Mouse (Mus musculus): Measurements from ENCODE around the gene Il20rb. TPM values are rescaled to one million over a fixed set of nuclear protein-coding genes. Genes with fewer than 3 reads are reported as not detected.

Il20rb gene
- polyA plus RNA-seq, 1 experiment from 2014 or later: 1.3 TPM

DNA sequence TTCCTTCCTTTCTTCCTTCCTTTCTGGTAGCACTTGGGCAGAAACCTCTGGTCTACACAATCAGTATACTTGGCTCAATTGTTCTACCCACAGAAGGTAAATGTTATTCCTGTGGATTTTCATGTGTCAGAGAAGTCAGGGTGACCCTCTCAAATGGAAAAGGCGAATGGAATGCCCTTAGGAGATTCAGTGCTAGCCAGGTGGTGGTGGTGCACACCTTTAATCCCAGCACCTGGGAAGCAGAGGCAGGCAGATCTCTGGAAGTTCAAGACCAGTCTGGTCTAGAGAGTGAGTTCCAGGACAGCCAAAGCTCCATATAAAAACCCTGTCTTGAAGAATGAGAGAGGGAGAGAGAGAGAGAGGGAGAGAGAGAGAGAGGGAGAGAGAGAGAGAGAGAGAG, 16.4 kb downstream of the Il20rb start:
- no peak for ATAC-seq (ENCODE audit: insufficient number of reproducible peaks, insufficient read depth, low FRiP score, low TSS enrichment, low read depth)
- Histone ChIP-seq H3K36me3 (no peaks in the 10 kb centered on the region; the same call in none of the 2 replicates), H3K27me3 (no peaks in the 10 kb centered on the region), H3K4me3 (no peak overlapping the region), H3K27ac (no peak overlapping the region), H3K4me1 (no peaks in the 10 kb centered on the region), H3K9ac (no peak overlapping the region), H3K9me3 (no peaks in the 10 kb centered on the region), H3K4me2 (no peak overlapping the region)
- 65% methylated on average over 1 of the region's 1 CpGs for WGBS

DNA sequence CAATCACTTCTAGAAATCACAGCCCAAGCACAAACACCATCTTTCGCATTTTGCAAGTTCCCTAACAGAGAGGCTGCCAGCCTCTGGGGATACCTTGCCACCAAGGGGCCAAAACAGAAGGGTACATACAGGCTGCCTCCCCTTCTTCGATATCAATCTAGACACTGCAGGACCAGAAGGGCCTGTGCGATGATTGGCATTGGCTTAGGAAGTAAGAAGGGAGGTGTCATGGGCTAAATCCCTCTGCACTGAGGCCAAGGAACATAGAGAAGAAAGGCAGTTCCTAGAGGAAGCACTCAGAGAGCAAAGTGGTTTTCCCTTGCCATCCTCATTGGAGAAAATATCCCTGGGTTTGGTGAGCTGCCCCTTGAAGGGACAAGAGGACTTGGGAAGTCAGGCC, 16.9 kb downstream of the Il20rb start:
- no peaks in the 10 kb centered on the region; the same call in none of the 2 replicates for H3K36me3 ChIP-seq
- no peak overlapping the region for H3K9ac ChIP-seq
- H3K4me3 ChIP-seq: no peak overlapping the region
- WGBS: 89% methylated on average over 3 of the region's 3 CpGs
- ATAC-seq (ENCODE audit: insufficient number of reproducible peaks, insufficient read depth, low FRiP score, low TSS enrichment, low read depth): no peak
- H3K27me3 ChIP-seq: no peaks in the 10 kb centered on the region
- H3K4me1 ChIP-seq: no peaks in the 10 kb centered on the region
- no peak overlapping the region for H3K4me2 ChIP-seq
- H3K9me3 ChIP-seq: no peaks in the 10 kb centered on the region
- no peak overlapping the region for H3K27ac ChIP-seq

DNA sequence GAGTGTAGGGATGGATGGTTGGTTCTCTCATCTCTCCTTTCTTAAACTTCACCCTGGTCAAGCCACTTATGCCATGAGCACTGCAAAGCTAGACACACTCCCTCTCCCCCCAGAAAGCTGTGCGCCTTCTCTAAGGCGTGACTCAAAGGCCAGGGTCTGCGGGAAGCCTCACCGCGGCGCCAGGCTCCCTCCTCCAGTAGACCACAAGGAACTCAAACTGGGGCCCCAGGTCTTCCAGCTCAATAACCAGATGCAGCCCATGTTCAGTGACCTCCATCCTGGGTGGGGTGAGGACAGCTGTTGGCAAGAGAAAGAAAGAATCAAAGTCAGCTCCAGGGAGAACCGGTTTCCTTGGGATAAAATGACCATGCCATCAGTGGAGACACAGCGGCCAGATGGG, 18.4 kb downstream of the Il20rb start:
- no peak overlapping the region for H3K4me3 ChIP-seq
- no peak overlapping the region for H3K4me2 ChIP-seq
- WGBS: 96% methylated on average over 8 of the region's 8 CpGs
- H3K27me3 ChIP-seq: no peaks in the 10 kb centered on the region
- H3K27ac ChIP-seq: no peak overlapping the region
- no peaks in the 10 kb centered on the region for H3K4me1 ChIP-seq
- ATAC-seq (ENCODE audit: insufficient number of reproducible peaks, insufficient read depth, low FRiP score, low TSS enrichment, low read depth): no peak
- H3K9me3 ChIP-seq: no peaks in the 10 kb centered on the region
- H3K9ac ChIP-seq: no peak overlapping the region
- no peaks in the 10 kb centered on the region; the same call in none of the 2 replicates for H3K36me3 ChIP-seq

DNA sequence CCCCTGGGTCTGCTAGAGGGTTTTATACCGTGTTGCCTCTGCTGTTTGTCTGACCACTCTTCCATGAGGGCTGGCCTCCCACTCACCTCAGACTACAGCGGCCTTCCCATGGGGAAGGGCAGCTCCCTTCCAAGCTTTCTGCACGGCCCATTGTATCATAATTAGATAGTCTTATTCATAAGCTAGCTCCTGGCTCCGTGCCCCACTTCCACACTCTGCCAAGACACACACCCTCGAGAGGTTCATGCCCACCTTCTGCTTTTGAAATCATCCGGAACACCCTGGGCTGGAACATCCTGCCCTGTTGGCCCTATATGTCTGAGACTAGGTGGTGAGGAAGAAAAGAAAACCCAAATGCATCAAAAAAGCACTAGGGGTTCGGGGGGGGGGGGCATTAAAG, 18.9 kb downstream of the Il20rb start:
- no peaks in the 10 kb centered on the region for H3K27me3 ChIP-seq
- 81% methylated on average over 7 of the region's 7 CpGs for WGBS
- no peak overlapping the region for H3K9ac ChIP-seq
- no peaks in the 10 kb centered on the region for H3K9me3 ChIP-seq
- no peak overlapping the region for H3K4me3 ChIP-seq
- no peaks in the 10 kb centered on the region for H3K4me1 ChIP-seq
- no peak overlapping the region for H3K27ac ChIP-seq
- ATAC-seq (ENCODE audit: insufficient number of reproducible peaks, insufficient read depth, low FRiP score, low TSS enrichment, low read depth): no peak
- no peak overlapping the region for H3K4me2 ChIP-seq
- no peaks in the 10 kb centered on the region; the same call in none of the 2 replicates for H3K36me3 ChIP-seq

DNA sequence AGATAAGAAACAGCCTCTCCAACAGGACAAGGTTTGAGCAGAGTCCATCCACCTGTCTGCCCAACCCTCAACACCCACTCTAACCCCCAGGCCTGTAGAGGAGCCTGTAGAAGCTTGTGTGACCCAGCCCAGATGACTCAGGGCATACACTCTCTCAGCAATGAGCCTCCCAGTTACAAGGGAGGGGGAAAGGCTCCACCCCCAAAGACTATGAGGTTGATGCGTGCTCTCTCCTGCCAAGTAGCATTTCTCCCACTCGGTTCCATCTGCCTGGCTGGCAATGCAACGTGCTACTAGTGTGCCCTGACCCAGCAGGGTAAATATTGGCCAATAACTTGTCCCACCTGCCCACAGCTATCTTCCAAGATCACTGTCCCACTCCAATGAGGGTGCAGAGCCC, 19.8 kb downstream of the Il20rb start:
- H3K4me1 ChIP-seq: no peaks in the 10 kb centered on the region
- no peak overlapping the region for H3K4me3 ChIP-seq
- H3K9ac ChIP-seq: no peak overlapping the region
- no peaks in the 10 kb centered on the region; the same call in none of the 2 replicates for H3K36me3 ChIP-seq
- H3K27ac ChIP-seq: no peak overlapping the region
- no peaks in the 10 kb centered on the region for H3K27me3 ChIP-seq
- 81% methylated on average over 3 of the region's 3 CpGs for WGBS
- H3K4me2 ChIP-seq: no peak overlapping the region
- ATAC-seq (ENCODE audit: insufficient number of reproducible peaks, insufficient read depth, low FRiP score, low TSS enrichment, low read depth): no peak
- no peaks in the 10 kb centered on the region for H3K9me3 ChIP-seq

DNA sequence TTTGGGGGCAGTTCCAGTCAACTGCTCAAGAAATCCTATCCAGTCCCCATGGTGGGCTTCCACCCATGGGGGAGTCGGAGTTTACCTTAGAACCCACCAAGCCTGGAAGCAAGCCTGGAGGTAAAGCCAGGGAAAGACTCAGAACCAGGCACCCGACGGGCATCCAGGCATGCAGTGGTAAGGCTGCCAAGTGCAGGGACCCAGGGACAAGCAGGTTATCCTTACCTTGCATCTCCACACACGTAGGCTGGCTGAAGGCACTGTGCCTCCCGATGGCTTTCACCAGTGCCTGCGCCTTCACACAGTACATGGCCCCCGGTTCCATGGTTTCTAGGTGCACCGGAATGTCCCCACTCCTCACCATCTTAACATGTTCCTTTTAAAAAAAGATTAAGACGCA, 20.6 kb downstream of the Il20rb start:
- Histone ChIP-seq H3K4me3 (no peak overlapping the region), H3K36me3 (no peaks in the 10 kb centered on the region; the same call in none of the 2 replicates), H3K9ac (no peak overlapping the region), H3K27ac (no peak overlapping the region), H3K9me3 (no peaks in the 10 kb centered on the region), H3K4me1 (no peaks in the 10 kb centered on the region), H3K4me2 (no peak overlapping the region), H3K27me3 (no peaks in the 10 kb centered on the region)
- WGBS: 91% methylated on average over 9 of the region's 9 CpGs
- ATAC-seq (ENCODE audit: insufficient number of reproducible peaks, insufficient read depth, low FRiP score, low TSS enrichment, low read depth): no peak

DNA sequence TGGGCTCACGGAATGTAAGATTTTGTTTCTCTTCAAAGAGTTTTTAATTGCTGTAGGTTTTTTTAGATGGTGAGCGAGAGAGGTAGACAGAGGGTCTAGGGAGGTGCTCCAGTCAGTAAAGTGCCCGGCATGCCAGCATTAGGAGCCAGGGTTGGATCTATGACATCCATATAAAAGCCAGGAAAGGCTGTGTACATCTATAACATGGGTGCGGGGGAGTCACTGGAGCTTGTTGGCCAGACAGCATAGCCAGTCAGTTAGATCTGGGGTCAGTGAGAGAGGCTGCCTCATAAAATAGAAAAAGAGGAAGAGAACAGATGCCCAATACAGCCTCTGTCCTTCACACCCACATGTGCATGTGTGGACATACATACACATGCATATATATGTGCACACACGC, 21.2 kb downstream of the Il20rb start:
- H3K36me3 ChIP-seq: peaks cover 3% of the 10 kb centered on the region
- no peak overlapping the region for H3K27ac ChIP-seq
- no peaks in the 10 kb centered on the region for H3K4me1 ChIP-seq
- H3K9me3 ChIP-seq: no peaks in the 10 kb centered on the region
- H3K27me3 ChIP-seq: no peaks in the 10 kb centered on the region
- H3K4me2 ChIP-seq: no peak overlapping the region
- WGBS: 95% methylated on average over 5 of the region's 5 CpGs
- H3K9ac ChIP-seq: no peak overlapping the region
- ATAC-seq (ENCODE audit: insufficient number of reproducible peaks, insufficient read depth, low FRiP score, low TSS enrichment, low read depth): no peak
- no peak overlapping the region for H3K4me3 ChIP-seq

DNA sequence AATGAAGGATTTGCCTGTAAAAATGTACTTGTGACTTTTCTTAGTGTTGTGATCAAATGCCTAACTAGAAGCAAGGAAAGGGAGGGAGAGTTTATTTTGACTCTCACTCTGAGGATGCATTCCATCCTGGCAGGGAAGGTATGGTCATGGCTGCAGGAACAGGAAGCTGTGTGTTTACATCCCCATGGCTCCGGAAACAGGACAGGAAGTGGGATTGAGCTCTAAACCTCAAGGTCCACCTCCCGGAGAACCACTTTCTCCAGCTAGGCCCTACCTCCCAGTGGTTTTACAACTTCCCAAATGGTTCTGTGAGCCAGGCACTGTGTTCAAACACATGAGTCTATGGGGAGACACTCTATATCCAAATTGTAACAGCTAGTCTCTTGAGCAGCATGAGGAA, 22.8 kb downstream of the Il20rb start:
- WGBS: 64% methylated on average over 2 of the region's 2 CpGs
- H3K9ac ChIP-seq: no peak overlapping the region
- H3K4me3 ChIP-seq: no peak overlapping the region
- H3K27me3 ChIP-seq: no peaks in the 10 kb centered on the region
- H3K4me2 ChIP-seq: no peak overlapping the region
- no peak for ATAC-seq (ENCODE audit: insufficient number of reproducible peaks, insufficient read depth, low FRiP score, low TSS enrichment, low read depth)
- peaks cover 4% of the 10 kb centered on the region for H3K36me3 ChIP-seq
- H3K4me1 ChIP-seq: no peaks in the 10 kb centered on the region
- no peak overlapping the region for H3K27ac ChIP-seq
- no peaks in the 10 kb centered on the region for H3K9me3 ChIP-seq

DNA sequence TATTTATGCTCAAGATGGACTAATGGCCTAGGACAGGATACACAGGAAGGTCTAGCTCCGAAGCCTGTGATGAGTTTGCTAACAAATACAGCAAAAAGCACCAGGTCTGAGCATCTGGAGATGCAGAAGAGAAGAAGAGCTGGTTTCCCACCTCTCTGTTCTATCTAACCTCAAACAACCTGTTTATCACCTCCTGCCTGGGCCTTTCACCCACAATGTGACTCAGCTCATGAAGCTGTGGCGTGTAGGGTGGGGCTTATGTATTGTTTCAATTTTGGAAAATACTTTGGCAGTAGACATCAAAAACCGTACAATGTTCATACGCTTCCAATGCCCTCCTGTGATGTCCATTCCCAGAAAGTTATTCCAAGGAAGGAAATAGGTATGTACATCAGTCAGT, 24.5 kb downstream of the Il20rb start:
- no peak overlapping the region for H3K4me3 ChIP-seq
- H3K27ac ChIP-seq: no peak overlapping the region
- H3K4me1 ChIP-seq: no peaks in the 10 kb centered on the region
- peaks cover 4% of the 10 kb centered on the region for H3K36me3 ChIP-seq
- H3K9ac ChIP-seq: no peak overlapping the region
- ATAC-seq (ENCODE audit: insufficient number of reproducible peaks, insufficient read depth, low FRiP score, low TSS enrichment, low read depth): no peak
- no peak overlapping the region for H3K4me2 ChIP-seq
- WGBS: 91% methylated on average over 4 of the region's 4 CpGs
- H3K9me3 ChIP-seq: no peaks in the 10 kb centered on the region
- no peaks in the 10 kb centered on the region for H3K27me3 ChIP-seq

DNA sequence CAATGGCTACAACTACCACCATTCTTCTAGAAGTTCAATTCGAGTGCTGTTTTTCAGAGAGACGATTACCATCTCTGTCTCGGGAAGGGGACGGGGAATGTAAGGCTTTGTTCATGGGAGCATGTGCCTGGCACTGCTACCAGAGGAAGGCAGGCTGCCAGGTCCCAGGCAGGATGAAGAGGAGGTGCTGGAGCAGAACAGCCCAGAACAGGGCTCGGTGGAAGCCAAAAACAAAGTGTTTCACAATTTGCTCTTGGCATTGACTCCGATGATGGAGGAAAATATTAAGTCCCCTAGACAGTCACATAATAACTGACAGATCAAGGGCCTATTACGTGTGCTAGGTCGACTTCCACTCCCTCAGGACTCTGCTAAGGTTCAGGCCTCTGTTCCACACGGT, 24.9 kb downstream of the Il20rb start:
- peaks cover 4% of the 10 kb centered on the region for H3K36me3 ChIP-seq
- 82% methylated on average over 9 of the region's 9 CpGs for WGBS
- no peak for ATAC-seq (ENCODE audit: insufficient number of reproducible peaks, insufficient read depth, low FRiP score, low TSS enrichment, low read depth)
- no peak overlapping the region for H3K27ac ChIP-seq
- no peaks in the 10 kb centered on the region for H3K9me3 ChIP-seq
- no peak overlapping the region for H3K4me2 ChIP-seq
- H3K27me3 ChIP-seq: no peaks in the 10 kb centered on the region
- no peak overlapping the region for H3K4me3 ChIP-seq
- no peaks in the 10 kb centered on the region for H3K4me1 ChIP-seq
- no peak overlapping the region for H3K9ac ChIP-seq

DNA sequence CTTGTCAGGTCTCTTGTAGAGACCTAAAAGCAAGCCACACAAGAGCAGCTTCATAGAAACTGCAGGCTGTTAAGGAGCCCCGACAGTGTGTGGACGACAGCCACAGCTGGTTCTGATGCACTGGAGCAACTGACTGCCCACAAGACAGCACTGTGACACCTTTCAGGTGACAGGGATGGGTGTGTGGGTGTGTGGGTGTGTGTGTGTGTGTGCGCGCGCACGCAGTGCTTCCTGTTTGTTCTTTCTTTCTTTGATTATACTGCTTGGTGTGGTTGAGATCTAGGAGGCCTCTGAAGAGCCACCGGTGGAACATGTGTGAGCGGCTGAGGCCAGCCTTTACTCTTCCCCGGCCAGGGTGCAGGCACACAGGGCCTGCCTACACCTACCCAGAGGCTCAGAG, 26.4 kb downstream of the Il20rb start:
- H3K27me3 ChIP-seq: no peaks in the 10 kb centered on the region
- ATAC-seq (ENCODE audit: insufficient number of reproducible peaks, insufficient read depth, low FRiP score, low TSS enrichment, low read depth): no peak
- H3K27ac ChIP-seq: no peak overlapping the region
- H3K9me3 ChIP-seq: no peaks in the 10 kb centered on the region
- no peak overlapping the region for H3K9ac ChIP-seq
- H3K4me2 ChIP-seq: no peak overlapping the region
- H3K36me3 ChIP-seq: peaks cover 4% of the 10 kb centered on the region; the same call in 1 of the 2 replicates
- H3K4me1 ChIP-seq: no peaks in the 10 kb centered on the region
- no peak overlapping the region for H3K4me3 ChIP-seq
- WGBS: 96% methylated on average over 9 of the region's 9 CpGs

DNA sequence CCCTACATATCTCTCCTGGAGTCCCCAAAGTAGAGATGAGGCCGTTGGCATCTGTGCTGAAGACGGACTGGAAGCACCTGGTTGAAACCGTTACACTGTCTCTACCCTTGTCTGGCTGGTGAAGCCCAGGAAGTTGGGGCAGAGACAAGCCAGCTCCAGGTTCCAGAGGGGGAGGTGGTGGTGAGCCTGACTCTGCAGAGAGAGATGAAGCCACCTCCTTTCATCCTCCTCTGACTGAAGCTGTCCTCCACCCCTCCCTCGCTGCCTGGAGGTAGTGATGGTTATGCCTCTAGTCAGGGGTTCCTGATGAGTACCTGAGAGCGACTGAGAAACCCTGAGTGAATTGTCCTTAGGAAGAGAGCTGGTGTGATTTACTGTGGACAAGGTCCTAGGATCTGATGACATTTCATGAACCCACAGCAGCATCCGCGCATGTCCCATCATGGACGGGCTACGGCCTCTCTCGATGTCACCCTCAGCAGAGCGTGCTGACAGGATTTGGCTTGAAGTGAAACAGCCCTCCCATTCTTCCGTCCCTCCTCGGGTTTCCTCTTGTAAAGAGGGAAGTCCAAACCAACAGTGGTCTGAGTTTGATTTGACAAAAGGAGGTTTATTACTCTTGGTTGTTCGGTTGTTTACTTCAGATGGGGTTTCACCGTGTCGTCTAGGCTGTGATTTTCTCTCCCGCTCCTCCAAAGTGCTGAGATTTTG, 28.5 kb downstream of the Il20rb start:
- Histone ChIP-seq H3K9ac (no peak overlapping the region), H3K4me2 (no peak overlapping the region), H3K27ac (no peak overlapping the region), H3K27me3 (no peaks in the 10 kb centered on the region), H3K9me3 (no peaks in the 10 kb centered on the region), H3K4me1 (0 out of 2 replicates have a peak, but pooled peaks cover 3% of the 10 kb centered on the region), H3K4me3 (no peak overlapping the region), H3K36me3 (peaks cover 4% of the 10 kb centered on the region; the same call in 1 of the 2 replicates)
- 71% methylated on average over 17 of the region's 17 CpGs for WGBS
- no peak for ATAC-seq (ENCODE audit: insufficient number of reproducible peaks, insufficient read depth, low FRiP score, low TSS enrichment, low read depth)
